Mouse (Mus musculus): ENCODE results near the gene Gm49358. TPM values are rescaled to one million over a fixed set of nuclear protein-coding genes. Genes with fewer than 3 reads are reported as not detected.

Gm49358 gene
- polyA plus RNA-seq, 1 experiment from 2014 or later = not detected

GRCm38 (mm10) chr10:86782656-86783055 lies 18.9 kb downstream of the Gm49358 start:
- no peaks in the 10 kb centered on the region for H3K9me3 ChIP-seq (ENCODE audit: control insufficient read depth, low read length)

GRCm38 (mm10) chr10:86783561-86783960 lies 19.8 kb downstream of the Gm49358 start:
- no peak overlapping the region for H3K27ac ChIP-seq (ENCODE audit: low read depth, low read length)
- no peak overlapping the region for H3K9ac ChIP-seq (ENCODE audit: low read depth, low read length)
- DNase-seq (ENCODE audit: low spot score) (no peak), ATAC-seq (replicated peaks; ENCODE audit: low FRiP score) (no peak)
- H3K36me3 ChIP-seq (ENCODE audit: control insufficient read depth, insufficient read depth, low read length) = no peaks in the 10 kb centered on the region
- H3K9me3 ChIP-seq (ENCODE audit: control insufficient read depth, low read length) = no peaks in the 10 kb centered on the region
- no peak overlapping the region for H3K4me3 ChIP-seq (ENCODE audit: low read depth, low read length)
- no peaks in the 10 kb centered on the region for H3K27me3 ChIP-seq (replicated peaks; ENCODE audit: control insufficient read depth, insufficient read depth, low read length)
- H3K4me2 ChIP-seq = no peak overlapping the region
- 76% methylated on average over 5 of the region's 5 CpGs for WGBS
- H3K4me1 ChIP-seq (replicated peaks; ENCODE audit: control insufficient read depth, insufficient read depth, low read length) = peaks cover 13% of the 10 kb centered on the region

More at GRCm38 (mm10) chr10:86782656-86783055, 18.9 kb downstream of the Gm49358 start:
- Histone ChIP-seq H3K27ac (ENCODE audit: low read depth, low read length) (no peak overlapping the region), H3K27me3 (replicated peaks; ENCODE audit: control insufficient read depth, insufficient read depth, low read length) (no peaks in the 10 kb centered on the region), H3K4me1 (replicated peaks; ENCODE audit: control insufficient read depth, insufficient read depth, low read length) (peaks cover 18% of the 10 kb centered on the region), H3K4me3 (ENCODE audit: low read depth, low read length) (no peak overlapping the region), H3K4me2 (no peak overlapping the region), H3K9ac (ENCODE audit: low read depth, low read length) (no peak overlapping the region), H3K36me3 (ENCODE audit: control insufficient read depth, insufficient read depth, low read length) (no peaks in the 10 kb centered on the region)
- ATAC-seq (replicated peaks; ENCODE audit: low FRiP score) (no peak), DNase-seq (ENCODE audit: low spot score) (no peak)
- 81% methylated on average over 5 of the region's 5 CpGs for WGBS

- Histone ChIP-seq H3K4me1 (replicated peaks; ENCODE audit: control insufficient read depth, insufficient read depth, low read length) (peaks cover 13% of the 10 kb centered on the region), H3K9me3 (ENCODE audit: control insufficient read depth, low read length) (no peaks in the 10 kb centered on the region), H3K4me3 (ENCODE audit: low read depth, low read length) (no peak overlapping the region), H3K9ac (ENCODE audit: low read depth, low read length) (no peak overlapping the region), H3K4me2 (no peak overlapping the region), H3K36me3 (ENCODE audit: control insufficient read depth, insufficient read depth, low read length) (no peaks in the 10 kb centered on the region), H3K27me3 (replicated peaks; ENCODE audit: control insufficient read depth, insufficient read depth, low read length) (no peaks in the 10 kb centered on the region), H3K27ac (ENCODE audit: low read depth, low read length) (no peak overlapping the region)
- 83% methylated on average over 5 of the region's 5 CpGs for WGBS
- ATAC-seq (replicated peaks; ENCODE audit: low FRiP score) (no peak), DNase-seq (ENCODE audit: low spot score) (no peak)
These were observed 20.4 kb downstream of the Gm49358 start for GRCm38 (mm10) chr10:86784126-86784675.

- no peak for ATAC-seq (replicated peaks; ENCODE audit: low FRiP score)
- WGBS = 69% methylated on average over 2 of the region's 2 CpGs
- H3K4me3 ChIP-seq (ENCODE audit: low read depth, low read length) = no peak overlapping the region
These were observed 21.6 kb downstream of the Gm49358 start for GRCm38 (mm10) chr10:86785396-86785795.

GRCm38 (mm10) chr10:86786083-86786482 lies 22.3 kb downstream of the Gm49358 start:
- ATAC-seq (replicated peaks; ENCODE audit: low FRiP score) (no peak), DNase-seq (ENCODE audit: low spot score) (no peak)
- Histone ChIP-seq H3K36me3 (ENCODE audit: control insufficient read depth, insufficient read depth, low read length) (no peaks in the 10 kb centered on the region), H3K4me1 (replicated peaks; ENCODE audit: control insufficient read depth, insufficient read depth, low read length) (peaks cover 4% of the 10 kb centered on the region), H3K27me3 (replicated peaks; ENCODE audit: control insufficient read depth, insufficient read depth, low read length) (no peaks in the 10 kb centered on the region), H3K9me3 (ENCODE audit: control insufficient read depth, low read length) (no peaks in the 10 kb centered on the region), H3K27ac (ENCODE audit: low read depth, low read length) (no peak overlapping the region), H3K4me3 (ENCODE audit: low read depth, low read length) (no peak overlapping the region), H3K9ac (ENCODE audit: low read depth, low read length) (no peak overlapping the region), H3K4me2 (no peak overlapping the region)
- 92% methylated on average over 5 of the region's 5 CpGs for WGBS

More at GRCm38 (mm10) chr10:86785396-86785795, 21.6 kb downstream of the Gm49358 start:
- H3K36me3 ChIP-seq (ENCODE audit: control insufficient read depth, insufficient read depth, low read length) = no peaks in the 10 kb centered on the region
- peaks cover 7% of the 10 kb centered on the region for H3K4me1 ChIP-seq (replicated peaks; ENCODE audit: control insufficient read depth, insufficient read depth, low read length)
- H3K4me2 ChIP-seq = no peak overlapping the region
- no peak overlapping the region for H3K9ac ChIP-seq (ENCODE audit: low read depth, low read length)
- no peaks in the 10 kb centered on the region for H3K9me3 ChIP-seq (ENCODE audit: control insufficient read depth, low read length)
- no peak for DNase-seq (ENCODE audit: low spot score)
- no peaks in the 10 kb centered on the region for H3K27me3 ChIP-seq (replicated peaks; ENCODE audit: control insufficient read depth, insufficient read depth, low read length)
- no peak overlapping the region for H3K27ac ChIP-seq (ENCODE audit: low read depth, low read length)

GRCm38 (mm10) chr10:86788193-86788592 lies 24.4 kb downstream of the Gm49358 start:
- ATAC-seq (replicated peaks; ENCODE audit: low FRiP score) = no peak
- H3K9me3 ChIP-seq (ENCODE audit: control insufficient read depth, low read length) = no peaks in the 10 kb centered on the region
- H3K4me1 ChIP-seq (replicated peaks; ENCODE audit: control insufficient read depth, insufficient read depth, low read length) = no peaks in the 10 kb centered on the region
- H3K27ac ChIP-seq (ENCODE audit: low read depth, low read length) = no peak overlapping the region
- no peak overlapping the region for H3K4me2 ChIP-seq
- no peaks in the 10 kb centered on the region for H3K27me3 ChIP-seq (replicated peaks; ENCODE audit: control insufficient read depth, insufficient read depth, low read length)
- no peak overlapping the region for H3K4me3 ChIP-seq (ENCODE audit: low read depth, low read length)
- H3K9ac ChIP-seq (ENCODE audit: low read depth, low read length) = no peak overlapping the region
- no peak for DNase-seq (ENCODE audit: low spot score)
- no peaks in the 10 kb centered on the region for H3K36me3 ChIP-seq (ENCODE audit: control insufficient read depth, insufficient read depth, low read length)
- WGBS = 71% methylated on average over 5 of the region's 5 CpGs

- Histone ChIP-seq H3K9ac (ENCODE audit: low read depth, low read length) (no peak overlapping the region), H3K27me3 (replicated peaks; ENCODE audit: control insufficient read depth, insufficient read depth, low read length) (no peaks in the 10 kb centered on the region), H3K36me3 (ENCODE audit: control insufficient read depth, insufficient read depth, low read length) (no peaks in the 10 kb centered on the region), H3K4me2 (no peak overlapping the region), H3K4me3 (ENCODE audit: low read depth, low read length) (no peak overlapping the region), H3K4me1 (replicated peaks; ENCODE audit: control insufficient read depth, insufficient read depth, low read length) (no peaks in the 10 kb centered on the region), H3K9me3 (ENCODE audit: control insufficient read depth, low read length) (no peaks in the 10 kb centered on the region), H3K27ac (ENCODE audit: low read depth, low read length) (no peak overlapping the region)
- no peak for DNase-seq (ENCODE audit: low spot score)
- ATAC-seq (replicated peaks; ENCODE audit: low FRiP score) = no peak
- WGBS = 87% methylated on average over 7 of the region's 7 CpGs
These were observed 25.4 kb downstream of the Gm49358 start for GRCm38 (mm10) chr10:86789146-86789672.

- no peak overlapping the region for H3K4me2 ChIP-seq
- no peak overlapping the region for H3K27ac ChIP-seq (ENCODE audit: low read depth, low read length)
- no peaks in the 10 kb centered on the region for H3K4me1 ChIP-seq (replicated peaks; ENCODE audit: control insufficient read depth, insufficient read depth, low read length)
- no peak for ATAC-seq (replicated peaks; ENCODE audit: low FRiP score)
- H3K4me3 ChIP-seq (ENCODE audit: low read depth, low read length) = no peak overlapping the region
- no peaks in the 10 kb centered on the region for H3K36me3 ChIP-seq (ENCODE audit: control insufficient read depth, insufficient read depth, low read length)
- DNase-seq (ENCODE audit: low spot score) = no peak
- no peaks in the 10 kb centered on the region for H3K27me3 ChIP-seq (replicated peaks; ENCODE audit: control insufficient read depth, insufficient read depth, low read length)
- no peaks in the 10 kb centered on the region for H3K9me3 ChIP-seq (ENCODE audit: control insufficient read depth, low read length)
- WGBS = 73% methylated on average over 7 of the region's 7 CpGs
- H3K9ac ChIP-seq (ENCODE audit: low read depth, low read length) = no peak overlapping the region
These were observed 27.9 kb downstream of the Gm49358 start for GRCm38 (mm10) chr10:86791507-86792184.

- Histone ChIP-seq H3K36me3 (ENCODE audit: control insufficient read depth, insufficient read depth, low read length) (no peaks in the 10 kb centered on the region), H3K27ac (ENCODE audit: low read depth, low read length) (no peak overlapping the region), H3K4me3 (ENCODE audit: low read depth, low read length) (no peak overlapping the region), H3K27me3 (replicated peaks; ENCODE audit: control insufficient read depth, insufficient read depth, low read length) (no peaks in the 10 kb centered on the region), H3K4me2 (no peak overlapping the region), H3K9ac (ENCODE audit: low read depth, low read length) (no peak overlapping the region), H3K4me1 (replicated peaks; ENCODE audit: control insufficient read depth, insufficient read depth, low read length) (no peaks in the 10 kb centered on the region), H3K9me3 (ENCODE audit: control insufficient read depth, low read length) (no peaks in the 10 kb centered on the region)
- ATAC-seq (replicated peaks; ENCODE audit: low FRiP score) (peak; percentile 51), DNase-seq (ENCODE audit: low spot score) (no peak)
- WGBS = 62% methylated on average over 2 of the region's 2 CpGs
These were observed 29.8 kb downstream of the Gm49358 start for GRCm38 (mm10) chr10:86793509-86793951.

Measured in liver, embryonic 11.5 days (tissue).